Mouse (Mus musculus): ENCODE results near the gene Gm43720.

Gene Gm43720

DNA sequence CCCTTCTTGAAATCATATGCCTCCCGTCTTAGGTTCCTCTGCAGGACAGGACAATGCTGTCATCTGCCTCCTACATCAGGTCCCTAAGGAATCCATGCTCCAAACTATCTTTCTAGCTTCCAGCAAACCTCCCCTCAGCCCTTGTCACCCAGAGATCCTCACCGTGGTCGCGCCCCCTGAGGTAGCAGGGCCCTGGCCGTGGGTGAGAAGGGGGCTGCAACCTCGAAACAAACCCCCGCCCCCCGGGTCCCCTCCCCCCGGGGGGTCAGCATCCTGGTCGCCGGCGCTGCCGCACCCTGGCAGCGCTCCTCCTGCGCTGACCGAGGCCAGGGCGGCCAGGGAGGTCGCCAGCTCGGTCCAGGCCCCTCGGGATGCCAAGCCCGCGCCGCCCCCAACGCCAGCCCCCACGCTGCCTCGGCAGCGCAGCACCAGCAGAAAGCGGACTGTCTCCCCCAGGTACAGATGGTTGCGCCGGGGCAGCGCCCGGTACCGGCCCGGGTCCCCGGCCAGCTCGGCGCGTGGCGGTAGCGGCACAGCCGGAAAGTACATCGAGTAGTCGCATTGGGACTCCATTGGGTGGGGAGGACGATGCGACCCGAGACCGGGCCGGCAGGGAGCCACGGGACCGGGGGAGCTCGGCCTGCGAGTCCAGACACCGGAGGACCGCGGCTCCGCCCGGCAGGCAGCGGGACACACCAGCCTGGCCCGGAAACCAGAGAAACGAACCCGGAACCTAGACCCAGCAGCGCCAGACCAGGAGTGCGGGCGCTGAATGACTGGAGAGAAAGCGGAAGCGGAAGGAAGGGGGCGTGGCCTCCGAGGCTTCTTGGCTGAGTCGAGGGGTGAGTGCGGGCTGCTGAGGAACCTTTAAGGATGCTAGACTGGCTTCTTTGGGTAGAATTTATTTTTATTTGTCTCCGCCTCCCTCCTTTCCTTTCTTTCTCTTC lies 16.2 kb downstream of the Gm43720 start, which contains the start of gene BC037034:
Gene BC037034 (minus strand): TSS at position 774 of the 947 bp plus-strand sequence.
- in situ Hi-C loops (cut with MboI; ENCODE audit: low pct_unique_long_range_greater_than_20kb in 1 of 2, low sequenced_read_pairs in 2 of 2, unreplicated experiment in 1 of 2) = no loop called here

GRCm38 (mm10) chr5:138262582-138263240 lies 17.0 kb downstream of the Gm43720 start:
- in situ Hi-C loops (cut with MboI; ENCODE audit: low pct_unique_long_range_greater_than_20kb in 1 of 2, low sequenced_read_pairs in 2 of 2, unreplicated experiment in 1 of 2) = no loop called here

GRCm38 (mm10) chr5:138262001-138262400 lies 17.8 kb downstream of the Gm43720 start:
- in situ Hi-C loops (cut with MboI; ENCODE audit: low pct_unique_long_range_greater_than_20kb in 1 of 2, low sequenced_read_pairs in 2 of 2, unreplicated experiment in 1 of 2) = no loop called here

DNA sequence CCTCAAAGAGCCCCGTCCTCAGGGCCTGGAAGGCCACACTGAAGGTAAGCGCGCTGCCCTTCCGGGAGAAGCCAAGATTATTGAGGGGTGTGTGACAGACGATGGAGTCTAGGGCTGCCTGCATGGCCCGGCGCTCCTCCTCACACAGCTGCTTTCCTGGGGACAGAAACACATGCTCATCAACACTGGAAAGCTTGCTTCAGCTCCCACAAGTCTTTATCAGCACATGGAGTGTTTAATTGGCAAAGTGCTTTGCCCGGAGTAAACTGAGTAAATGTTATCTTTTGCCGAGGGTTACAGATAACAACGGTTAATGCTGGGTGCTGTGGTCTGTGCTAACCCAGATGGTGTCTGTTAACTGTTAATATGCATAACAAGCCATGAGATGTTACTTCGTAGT lies 18.9 kb downstream of the Gm43720 start:
- in situ Hi-C loops (cut with MboI; ENCODE audit: low pct_unique_long_range_greater_than_20kb in 1 of 2, low sequenced_read_pairs in 2 of 2, unreplicated experiment in 1 of 2) = no loop called here

DNA sequence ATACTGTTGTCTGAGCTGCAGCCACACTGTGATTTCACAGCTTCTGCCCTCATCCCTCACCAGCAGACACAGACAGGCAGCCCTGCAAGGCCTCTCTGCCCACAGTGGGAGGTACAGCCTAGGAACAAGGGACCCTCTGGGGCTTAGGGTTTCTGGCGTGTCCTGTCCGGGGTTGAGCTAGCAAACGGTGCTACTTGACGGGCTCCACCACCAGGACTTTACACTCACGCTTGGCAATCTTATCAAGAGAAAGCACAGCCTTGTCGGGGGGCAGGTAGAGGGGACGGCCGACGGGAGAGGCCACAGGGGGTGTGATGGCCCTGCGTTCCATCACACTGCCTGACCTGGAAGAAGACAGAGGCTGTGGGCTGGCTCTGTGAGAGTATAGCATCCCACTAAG lies 19.7 kb downstream of the Gm43720 start:
- in situ Hi-C loops (cut with MboI; ENCODE audit: low pct_unique_long_range_greater_than_20kb in 1 of 2, low sequenced_read_pairs in 2 of 2, unreplicated experiment in 1 of 2) = no loop called here

GRCm38 (mm10) chr5:138258993-138259392 lies 20.8 kb downstream of the Gm43720 start:
- in situ Hi-C loops (cut with MboI; ENCODE audit: low pct_unique_long_range_greater_than_20kb in 1 of 2, low sequenced_read_pairs in 2 of 2, unreplicated experiment in 1 of 2) = no loop called here

DNA sequence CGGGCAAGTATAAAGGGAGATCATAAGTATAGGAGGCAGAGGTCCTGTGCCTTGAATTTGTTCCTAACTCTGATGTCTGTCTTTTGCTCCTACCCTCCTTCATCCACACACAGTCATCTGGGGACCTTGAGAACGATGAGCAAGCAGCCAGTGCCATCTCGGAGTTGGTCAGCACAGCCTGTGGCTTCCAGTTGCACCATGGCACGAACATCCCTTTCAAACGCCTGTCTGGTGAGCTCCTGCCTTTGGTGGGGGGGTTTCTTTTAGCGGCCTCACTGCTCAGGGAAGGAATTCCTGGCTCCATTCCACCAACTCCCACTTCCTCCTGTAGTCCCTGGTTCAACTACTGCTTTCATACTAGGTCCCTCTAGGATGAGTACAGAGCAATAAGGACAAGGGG lies 21.2 kb downstream of the Gm43720 start:
- in situ Hi-C loops (cut with MboI; ENCODE audit: low pct_unique_long_range_greater_than_20kb in 1 of 2, low sequenced_read_pairs in 2 of 2, unreplicated experiment in 1 of 2) = no loop called here

GRCm38 (mm10) chr5:138258078-138258477 lies 21.7 kb downstream of the Gm43720 start:
- in situ Hi-C loops (cut with MboI; ENCODE audit: low pct_unique_long_range_greater_than_20kb in 1 of 2, low sequenced_read_pairs in 2 of 2, unreplicated experiment in 1 of 2) = no loop called here

DNA sequence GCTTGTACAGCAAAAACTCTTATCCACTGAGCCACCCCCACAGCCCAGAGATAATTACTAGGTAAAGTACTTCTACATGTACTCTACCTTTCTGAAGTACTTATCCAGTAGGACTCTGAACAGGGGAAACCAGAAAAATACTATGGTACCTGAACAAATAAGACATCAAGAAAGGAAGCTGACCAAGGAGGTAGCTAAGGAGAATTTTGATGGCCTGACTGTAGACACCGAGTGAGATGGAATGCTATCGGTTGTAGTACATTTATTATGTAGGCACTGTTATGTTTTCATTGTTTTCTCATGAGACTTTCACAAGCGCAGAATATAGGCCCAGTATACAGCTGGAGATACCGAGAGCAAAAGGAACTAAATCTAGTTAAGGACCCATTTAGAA lies 22.2 kb downstream of the Gm43720 start:
- in situ Hi-C loops (cut with MboI; ENCODE audit: low pct_unique_long_range_greater_than_20kb in 1 of 2, low sequenced_read_pairs in 2 of 2, unreplicated experiment in 1 of 2) = no loop called here

- in situ Hi-C loops (cut with MboI; ENCODE audit: low pct_unique_long_range_greater_than_20kb in 1 of 2, low sequenced_read_pairs in 2 of 2, unreplicated experiment in 1 of 2) = no loop called here
Observed at GRCm38 (mm10) chr5:138256966-138257584, 22.7 kb downstream of the Gm43720 start.

DNA sequence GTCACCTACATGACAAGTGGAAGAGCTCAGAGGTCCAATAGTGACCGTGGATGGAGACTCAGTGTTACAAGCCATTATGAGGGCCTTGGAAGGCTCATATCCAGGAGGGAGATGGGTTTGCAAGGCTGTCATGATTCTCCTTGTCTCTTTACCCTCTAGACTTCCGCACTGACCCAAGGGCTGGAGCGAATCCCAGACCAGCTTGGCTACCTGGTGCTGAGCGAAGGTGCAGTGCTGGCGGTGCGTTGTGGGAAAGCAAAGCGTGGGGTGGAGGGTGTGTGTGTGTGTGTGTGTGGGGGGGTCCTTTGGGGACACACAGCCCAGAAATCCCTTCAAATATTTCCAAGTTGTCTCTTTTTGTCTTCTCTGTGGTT lies 23.7 kb downstream of the Gm43720 start:
- in situ Hi-C loops (cut with MboI; ENCODE audit: low pct_unique_long_range_greater_than_20kb in 1 of 2, low sequenced_read_pairs in 2 of 2, unreplicated experiment in 1 of 2) = no loop called here

- in situ Hi-C loops (cut with MboI; ENCODE audit: low pct_unique_long_range_greater_than_20kb in 1 of 2, low sequenced_read_pairs in 2 of 2, unreplicated experiment in 1 of 2) = no loop called here
Observed at GRCm38 (mm10) chr5:138255353-138256093, 24.2 kb downstream of the Gm43720 start, which contains the start of gene Lamtor4. Lamtor4 (plus strand) TSS chr5:138255482.

- in situ Hi-C loops (cut with MboI; ENCODE audit: low pct_unique_long_range_greater_than_20kb in 1 of 2, low sequenced_read_pairs in 2 of 2, unreplicated experiment in 1 of 2) = loop anchor here (5.0 kb wide), 2 partner anchors 46 to 51 kb away; no protein-coding TSS in a partner anchor
Observed at GRCm38 (mm10) chr5:138253061-138253460, 26.7 kb downstream of the Gm43720 start.

GRCm38 (mm10) chr5:138251144-138251543 lies 28.6 kb downstream of the Gm43720 start:
- in situ Hi-C loops (cut with MboI; ENCODE audit: low pct_unique_long_range_greater_than_20kb in 1 of 2, low sequenced_read_pairs in 2 of 2, unreplicated experiment in 1 of 2) = loop anchor here (5.0 kb wide), 2 partner anchors 44 to 49 kb away; no protein-coding TSS in a partner anchor

DNA sequence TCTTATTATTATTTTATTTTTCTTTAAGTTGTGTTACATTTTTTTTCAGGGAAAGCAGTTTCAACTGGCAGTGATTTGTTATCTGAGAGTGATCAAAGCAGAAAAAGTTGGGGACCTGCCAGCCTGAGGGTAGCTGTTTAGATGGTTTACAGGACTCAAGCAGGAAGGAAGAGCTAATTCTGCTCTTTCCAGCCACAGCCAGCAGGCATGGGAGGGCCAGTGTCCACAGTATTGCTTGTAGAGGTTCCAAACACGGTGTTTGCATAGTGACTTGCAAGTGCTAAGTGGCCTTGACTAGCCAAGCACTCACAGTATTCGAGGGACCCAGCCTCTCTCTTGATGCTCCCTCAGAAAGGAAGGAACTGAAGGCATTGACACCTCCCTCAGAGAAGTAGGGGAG lies 38.2 kb downstream of the Gm43720 start:
- in situ Hi-C loops (cut with MboI; ENCODE audit: low pct_unique_long_range_greater_than_20kb in 1 of 2, low sequenced_read_pairs in 2 of 2, unreplicated experiment in 1 of 2) = no loop called here

GRCm38 (mm10) chr5:138234224-138234623 lies 45.5 kb downstream of the Gm43720 start:
- in situ Hi-C loops (cut with MboI; ENCODE audit: low pct_unique_long_range_greater_than_20kb in 1 of 2, low sequenced_read_pairs in 2 of 2, unreplicated experiment in 1 of 2) = no loop called here

GRCm38 (mm10) chr5:138233778-138234177 lies 46.0 kb downstream of the Gm43720 start:
- in situ Hi-C loops (cut with MboI; ENCODE audit: low pct_unique_long_range_greater_than_20kb in 1 of 2, low sequenced_read_pairs in 2 of 2, unreplicated experiment in 1 of 2) = no loop called here

DNA sequence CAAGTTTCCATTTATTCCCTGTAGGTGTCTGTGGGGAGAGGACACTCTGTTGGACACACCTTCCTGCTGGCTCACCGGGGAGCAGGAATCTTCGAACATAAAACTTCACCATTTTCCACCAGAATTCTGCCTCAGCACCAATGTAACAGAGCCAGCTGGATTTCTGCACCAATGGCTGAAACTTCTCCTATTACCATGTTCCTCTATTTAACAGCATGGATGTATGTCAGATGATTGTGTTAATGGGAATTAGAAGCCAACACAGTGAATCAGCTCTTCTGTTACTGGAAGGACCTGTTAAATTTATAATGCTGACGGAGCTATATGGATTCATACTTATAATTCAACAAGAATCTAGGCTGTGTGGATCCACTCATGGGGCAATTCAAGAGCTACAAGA lies 50.2 kb downstream of the Gm43720 start:
- in situ Hi-C loops (cut with MboI; ENCODE audit: low pct_unique_long_range_greater_than_20kb in 1 of 2, low sequenced_read_pairs in 2 of 2, unreplicated experiment in 1 of 2) = no loop called here

Data from mouse embryonic stem cell (cell line).